Mouse (Mus musculus) bone marrow macrophage, adult 2 months (primary cell): ENCODE data around the gene C1qtnf3.

Experiments used
- CTCF ChIP-seq: IDR thresholded peaks from 2 replicates; pipeline ENCODE4 v1.5.1; 2012; ENCODE audit warnings: low read depth, mild to moderate bottlenecking, low read length, moderate library complexity
- POLR2A ChIP-seq: IDR thresholded peaks from 2 replicates; pipeline ENCODE4 v1.6.1; 2012; ENCODE audit warnings: mild to moderate bottlenecking, low read depth, low read length, borderline replicate concordance

DNA sequence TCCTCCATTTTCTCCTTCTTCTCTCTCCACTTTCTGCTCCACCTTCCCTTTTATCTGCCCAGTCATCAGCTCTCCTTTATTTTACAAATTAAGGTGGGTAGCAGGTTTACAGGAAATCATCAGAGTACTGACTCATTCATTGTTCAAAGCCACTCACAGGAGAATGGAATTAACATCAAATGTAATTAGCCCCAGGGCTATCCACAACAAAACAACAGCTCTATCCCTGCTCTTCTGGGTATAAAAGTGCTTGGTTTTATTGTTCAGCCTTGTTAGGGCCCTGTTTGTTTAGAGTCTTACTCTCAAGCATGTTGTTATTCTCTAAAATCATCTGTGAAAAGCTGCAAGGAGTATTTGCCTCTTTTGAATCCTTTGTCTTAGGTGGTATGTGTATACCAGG lies 25.0 kb downstream of the C1qtnf3 start:
- no peak for TF ChIP-seq CTCF
- no peak for TF ChIP-seq POLR2A
